Mouse (Mus musculus) heart, postnatal 0 days (tissue): ENCODE results near the gene Znrf4.

Experiments
- CTCF ChIP-seq: IDR thresholded peaks from 2 replicates; pipeline ENCODE4 v1.5.1; 2016; ENCODE audit warnings: antibody characterized with exemption, control low read depth, low read depth
- EP300 ChIP-seq: IDR thresholded peaks from 2 replicates; pipeline ENCODE4 v1.6.1; 2016; ENCODE audit warnings: antibody characterized with exemption, low read depth

GRCm38 (mm10) chr17:56545945-56546344 lies 33.7 kb upstream of the Znrf4 start:
- no peak for TF ChIP-seq CTCF
- no peak for TF ChIP-seq EP300
